Mouse (Mus musculus) midbrain, embryonic 16.5 days (tissue): ENCODE data around the gene Npw. TPM values are rescaled to one million over a fixed set of nuclear protein-coding genes. Genes with fewer than 3 reads are reported as not detected.

Experiments
- ATAC-seq: fragments of 200-750 bp; cut with Nextera tagmentation; 2 replicates; pipeline ENCODE4 v1.8.0; 2017; ENCODE audit warnings: moderate TSS enrichment
- H3K27ac ChIP-seq: fragments of 300-500 bp; sonication (generic); 2 replicates; pipeline ENCODE4 v1.5.1; 2014; ENCODE audit warnings: mild to moderate bottlenecking, low read length, mixed read lengths
- H3K27me3 ChIP-seq: fragments of 300-500 bp; sonication (generic); 2 replicates; pipeline ENCODE4 v1.6.1; 2014; ENCODE audit warnings: low read depth, low read length, mixed read lengths; ENCODE audit not compliant: control insufficient read depth, insufficient read depth
- H3K36me3 ChIP-seq: fragments of 300-500 bp; sonication (generic); 2 replicates; pipeline ENCODE4 v1.6.1; 2014; ENCODE audit warnings: mild to moderate bottlenecking, low read length, moderate library complexity, mixed read lengths; ENCODE audit not compliant: control insufficient read depth, insufficient read depth
- H3K4me1 ChIP-seq: fragments of 300-500 bp; sonication (generic); 2 replicates; pipeline ENCODE4 v1.6.1; 2014; ENCODE audit warnings: mild to moderate bottlenecking, low read length, mixed read lengths; ENCODE audit not compliant: control insufficient read depth, insufficient read depth
- H3K4me2 ChIP-seq: fragments of 300-500 bp; sonication (generic); 2 replicates; pipeline ENCODE4 v1.6.1; 2014; ENCODE audit warnings: mild to moderate bottlenecking, low read length, mixed read lengths
- H3K4me3 ChIP-seq: fragments of 300-500 bp; sonication (generic); 2 replicates; pipeline ENCODE4 v1.5.1; 2014; ENCODE audit warnings: low read depth, mild to moderate bottlenecking, low read length, moderate library complexity, mixed read lengths
- H3K9ac ChIP-seq: fragments of 300-500 bp; sonication (generic); 2 replicates; pipeline ENCODE4 v1.6.1; 2014; ENCODE audit warnings: low read depth, low read length, mixed read lengths
- H3K9me3 ChIP-seq: fragments of 300-500 bp; sonication (generic); replicated peaks from 2 replicates; pipeline ENCODE4 v1.6.1; 2014; ENCODE audit warnings: mild to moderate bottlenecking, low read length, mixed read lengths; ENCODE audit not compliant: control insufficient read depth, poor library complexity, severe bottlenecking
- WGBS: fragments of 180-500 bp; shearing (Covaris S2); extraction: QIAGEN DNeasy Blood & Tissue Kit; methylation state at CpG from one replicate; pipeline ENCODE4 v1.1.7; 2014; 5-methylcytosine and 5-hydroxymethylcytosine counted together
- polyA plus RNA-seq: library from polyadenylated mRNA; unstranded; fragments of >200 nt; fragmentation: Nextera tagmentation; extraction: Ambion mirVana; gene quantifications from 2 replicates; pipeline ENCODE4 v1.2.1, GENCODE M21; 2015

Gene Npw
- polyA plus RNA-seq, 1 experiment from 2014 or later: 0.90 TPM

- Histone ChIP-seq H3K27ac (no peak overlapping the region), H3K9ac (no peak overlapping the region), H3K4me1 (no peaks in the 10 kb centered on the region), H3K4me2 (no peak overlapping the region), H3K4me3 (no peak overlapping the region), H3K36me3 (0 out of 2 replicates have a peak, but pooled peaks cover 8% of the 10 kb centered on the region), H3K9me3 (no peaks in the 10 kb centered on the region), H3K27me3 (no peaks in the 10 kb centered on the region)
- WGBS: 87% methylated on average over 7 of the region's 7 CpGs
- no peak for ATAC-seq
Measured at GRCm38 (mm10) chr17:24640119-24640518, 18.1 kb downstream of the Npw start.

DNA sequence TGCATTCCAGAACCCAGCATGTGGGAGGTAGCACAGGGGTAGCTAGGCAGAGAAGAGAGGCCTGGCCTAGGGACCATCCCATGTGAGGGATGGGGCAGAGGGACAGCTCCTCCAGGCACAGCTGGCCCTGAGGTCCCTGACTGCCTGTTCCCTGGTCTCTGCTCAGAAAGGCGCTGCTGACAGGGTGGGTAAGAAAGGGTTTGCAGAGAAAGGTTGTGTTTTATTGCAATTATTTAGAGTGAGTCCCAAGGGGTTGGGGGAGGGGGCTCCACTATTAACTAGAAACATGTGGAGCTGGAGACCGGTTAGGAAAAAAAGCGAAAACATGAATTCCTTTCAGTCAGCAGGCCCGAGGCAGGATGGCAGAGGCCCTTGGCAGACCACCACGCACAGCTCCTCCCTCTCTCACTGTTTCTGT lies 18.7 kb downstream of the Npw start:
- H3K4me1 ChIP-seq: no peaks in the 10 kb centered on the region
- 0 out of 2 replicates have a peak, but pooled peaks cover 8% of the 10 kb centered on the region for H3K36me3 ChIP-seq
- no peak overlapping the region for H3K27ac ChIP-seq
- no peak overlapping the region for H3K4me2 ChIP-seq
- H3K9me3 ChIP-seq: no peaks in the 10 kb centered on the region
- WGBS: 85% methylated on average over 5 of the region's 5 CpGs
- H3K27me3 ChIP-seq: no peaks in the 10 kb centered on the region
- no peak overlapping the region for H3K4me3 ChIP-seq
- ATAC-seq: no peak
- H3K9ac ChIP-seq: no peak overlapping the region

GRCm38 (mm10) chr17:24638840-24639239 lies 19.4 kb downstream of the Npw start:
- H3K36me3 ChIP-seq: 0 out of 2 replicates have a peak, but pooled peaks cover 8% of the 10 kb centered on the region
- H3K4me2 ChIP-seq: no peak overlapping the region
- no peaks in the 10 kb centered on the region for H3K4me1 ChIP-seq
- ATAC-seq: no peak
- H3K9me3 ChIP-seq: no peaks in the 10 kb centered on the region
- no peak overlapping the region for H3K9ac ChIP-seq
- 76% methylated on average over 9 of the region's 9 CpGs for WGBS
- no peak overlapping the region for H3K27ac ChIP-seq
- no peaks in the 10 kb centered on the region for H3K27me3 ChIP-seq
- no peak overlapping the region for H3K4me3 ChIP-seq

GRCm38 (mm10) chr17:24638214-24638613 lies 20.0 kb downstream of the Npw start:
- Histone ChIP-seq H3K4me3 (no peak overlapping the region), H3K27ac (no peak overlapping the region), H3K9ac (no peak overlapping the region), H3K9me3 (no peaks in the 10 kb centered on the region), H3K4me2 (no peak overlapping the region), H3K27me3 (no peaks in the 10 kb centered on the region), H3K36me3 (0 out of 2 replicates have a peak, but pooled peaks cover 8% of the 10 kb centered on the region), H3K4me1 (no peaks in the 10 kb centered on the region; the same call in 1 of the 2 replicates)
- ATAC-seq: no peak
- 94% methylated on average over 4 of the region's 4 CpGs for WGBS

DNA sequence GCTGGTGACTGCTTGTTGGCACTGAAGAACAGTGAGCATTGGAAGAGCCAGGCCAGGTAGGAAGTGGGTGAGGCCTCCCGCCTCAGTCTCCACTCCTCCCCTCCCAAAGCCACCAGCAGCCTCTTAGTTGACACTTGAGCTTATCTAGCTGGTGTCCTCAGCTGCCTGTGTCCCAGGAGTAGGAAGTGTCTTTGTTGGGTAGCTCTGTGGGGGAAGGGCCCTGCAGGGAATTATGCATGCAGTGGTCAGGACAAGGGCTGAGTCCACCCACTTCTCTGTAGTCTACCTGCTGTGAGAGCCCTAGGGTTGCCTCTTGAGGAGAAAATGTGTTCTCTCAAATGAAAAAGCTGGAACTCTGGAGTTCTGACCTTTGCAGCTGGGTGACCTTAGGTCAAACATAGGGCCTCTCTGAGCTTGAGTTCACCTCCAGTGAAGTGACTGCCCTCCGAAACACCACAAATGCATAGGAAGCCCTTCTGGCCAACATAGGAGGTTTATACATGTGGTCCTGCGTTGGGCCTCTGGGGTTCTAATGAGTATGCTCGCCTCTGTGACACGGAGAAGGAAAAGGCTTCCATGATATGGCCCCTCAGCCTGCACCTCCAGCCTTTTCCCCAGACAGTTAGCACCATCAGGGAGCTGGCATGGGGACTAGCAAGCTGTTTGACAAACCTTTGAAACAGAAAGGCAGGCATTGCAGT lies 21.3 kb downstream of the Npw start:
- no peak for ATAC-seq
- peaks cover 3% of the 10 kb centered on the region for H3K4me1 ChIP-seq
- WGBS: 61% methylated on average over 5 of the region's 5 CpGs
- H3K4me2 ChIP-seq: no peak overlapping the region
- H3K9ac ChIP-seq: no peak overlapping the region
- no peak overlapping the region for H3K4me3 ChIP-seq
- H3K27me3 ChIP-seq: no peaks in the 10 kb centered on the region
- H3K36me3 ChIP-seq: 0 out of 2 replicates have a peak, but pooled peaks cover 8% of the 10 kb centered on the region
- no peak overlapping the region for H3K27ac ChIP-seq
- no peaks in the 10 kb centered on the region for H3K9me3 ChIP-seq

DNA sequence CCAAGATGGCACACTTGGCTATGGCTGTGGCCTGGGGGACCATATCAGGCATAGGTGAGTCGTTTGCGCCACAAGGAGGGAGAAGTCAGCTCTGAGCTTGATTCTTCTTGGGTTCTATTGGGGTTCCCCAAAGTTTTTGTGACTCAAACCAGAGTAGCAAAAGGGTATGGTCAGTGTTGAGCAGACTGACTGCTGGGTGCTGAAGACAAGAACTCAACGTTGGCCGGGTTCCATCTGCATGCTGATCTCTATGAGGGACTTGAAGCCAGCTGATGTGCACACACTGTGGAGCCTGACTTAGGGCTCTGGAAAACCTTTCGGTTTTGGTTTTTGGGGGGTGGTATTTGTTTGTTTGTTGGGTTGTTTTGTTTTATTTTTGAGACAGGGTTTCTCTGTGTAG lies 22.6 kb downstream of the Npw start:
- Histone ChIP-seq H3K4me2 (no peak overlapping the region), H3K36me3 (0 out of 2 replicates have a peak, but pooled peaks cover 8% of the 10 kb centered on the region), H3K4me3 (no peak overlapping the region), H3K9ac (no peak overlapping the region), H3K27me3 (no peaks in the 10 kb centered on the region), H3K27ac (no peak overlapping the region), H3K4me1 (peaks cover 9% of the 10 kb centered on the region), H3K9me3 (no peaks in the 10 kb centered on the region)
- ATAC-seq: no peak
- 93% methylated on average over 5 of the region's 5 CpGs for WGBS

- WGBS: 98% methylated on average over 4 of the region's 4 CpGs
- 0 out of 2 replicates have a peak, but pooled peaks cover 6% of the 10 kb centered on the region for H3K36me3 ChIP-seq
Measured at GRCm38 (mm10) chr17:24635024-24635423, 23.2 kb downstream of the Npw start.

DNA sequence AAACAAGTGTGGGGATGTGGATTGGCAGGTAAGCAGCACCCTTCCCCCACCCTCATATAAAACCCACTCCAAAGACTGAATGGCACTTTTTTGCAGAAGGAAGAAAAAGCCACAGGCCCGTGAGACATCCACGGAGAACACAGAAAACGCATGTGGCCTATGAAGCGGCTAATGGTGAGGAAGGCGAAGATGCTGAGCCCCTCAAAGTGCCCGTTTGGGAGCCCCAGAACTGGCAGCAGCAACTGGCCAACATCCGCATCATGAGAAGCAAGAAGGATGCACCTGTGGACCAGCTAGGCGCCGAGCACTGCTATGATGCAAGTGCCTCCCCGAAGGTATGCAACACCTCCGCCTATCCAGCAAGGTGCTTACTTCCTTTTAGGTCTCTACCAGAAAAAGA lies 24.4 kb downstream of the Npw start:
- Histone ChIP-seq H3K4me3 (no peak overlapping the region), H3K36me3 (peaks cover 3% of the 10 kb centered on the region; the same call in 1 of the 2 replicates), H3K27ac (no peak overlapping the region), H3K27me3 (no peaks in the 10 kb centered on the region), H3K4me1 (peaks cover 9% of the 10 kb centered on the region), H3K9ac (no peak overlapping the region), H3K4me2 (no peak overlapping the region), H3K9me3 (no peaks in the 10 kb centered on the region)
- 93% methylated on average over 11 of the region's 11 CpGs for WGBS
- no peak for ATAC-seq

More at GRCm38 (mm10) chr17:24635024-24635423, 23.2 kb downstream of the Npw start:
- no peaks in the 10 kb centered on the region for H3K9me3 ChIP-seq
- no peak overlapping the region for H3K4me2 ChIP-seq
- no peak overlapping the region for H3K27ac ChIP-seq
- H3K4me3 ChIP-seq: no peak overlapping the region
- no peak overlapping the region for H3K9ac ChIP-seq
- no peak for ATAC-seq
- H3K4me1 ChIP-seq: peaks cover 9% of the 10 kb centered on the region
- no peaks in the 10 kb centered on the region for H3K27me3 ChIP-seq

GRCm38 (mm10) chr17:24632813-24633449 lies 25.3 kb downstream of the Npw start:
- peak overlapping the region; percentile 67 for H3K4me3 ChIP-seq
- H3K4me2 ChIP-seq: peak overlapping the region; percentile 82
- peak overlapping the region; percentile 70 for H3K9ac ChIP-seq
- peak overlapping the region; percentile 68 for H3K27ac ChIP-seq
- ATAC-seq: peak; percentile 23
- 11% methylated on average over 22 of the region's 22 CpGs for WGBS
- no peaks in the 10 kb centered on the region for H3K9me3 ChIP-seq
- H3K27me3 ChIP-seq: no peaks in the 10 kb centered on the region
- peaks cover 8% of the 10 kb centered on the region for H3K36me3 ChIP-seq
- H3K4me1 ChIP-seq: peaks cover 9% of the 10 kb centered on the region
